Mouse (Mus musculus) lung, adult 2 months (tissue): Measurements from ENCODE around the gene A130010J15Rik. TPM values are rescaled to one million over a fixed set of nuclear protein-coding genes. Genes with fewer than 3 reads are reported as not detected.

Source experiments
- DNase-seq: peaks from one replicate; pipeline ENCODE4 v3.0.0; 2022
- H3K4me1 ChIP-seq: fragments of 200-500 bp; 2 replicates; pipeline ENCODE4 v1.6.1; 2011; ENCODE audit warnings: low read length; ENCODE audit not compliant: control insufficient read depth, insufficient read depth
- H3K4me3 ChIP-seq: fragments of 200-500 bp; replicated peaks from 2 replicates; pipeline ENCODE3; 2011; ENCODE audit warnings: low read depth, mild to moderate bottlenecking, control low read depth, low read length; ENCODE audit errors: extremely low read depth
- CTCF ChIP-seq: fragments of 200-500 bp; IDR thresholded peaks from 2 replicates; pipeline ENCODE4 v1.5.1; 2011; ENCODE audit warnings: mild to moderate bottlenecking, low read length, control low read depth; ENCODE audit not compliant: insufficient read depth
- POLR2A ChIP-seq: fragments of 200-500 bp; IDR thresholded peaks from 2 replicates; pipeline ENCODE4 v1.6.1; 2011; ENCODE audit warnings: low read depth, mild to moderate bottlenecking, control low read depth, low read length, borderline replicate concordance; ENCODE audit errors: extremely low read depth
- WGBS: fragments of 180-500 bp; shearing (Covaris S2); methylation state at CpG from one replicate; pipeline ENCODE4 v1.1.7; 2018; 5-methylcytosine and 5-hydroxymethylcytosine counted together
- polyA plus RNA-seq: library from polyadenylated mRNA; depleted of rRNA; stranded (reverse); fragments of >200 nt; gene quantifications from 2 replicates; pipeline ENCODE4 v1.2.3, GENCODE M21; 2012

The A130010J15Rik gene
- polyA plus RNA-seq, 1 experiment: 2.2 TPM

DNA sequence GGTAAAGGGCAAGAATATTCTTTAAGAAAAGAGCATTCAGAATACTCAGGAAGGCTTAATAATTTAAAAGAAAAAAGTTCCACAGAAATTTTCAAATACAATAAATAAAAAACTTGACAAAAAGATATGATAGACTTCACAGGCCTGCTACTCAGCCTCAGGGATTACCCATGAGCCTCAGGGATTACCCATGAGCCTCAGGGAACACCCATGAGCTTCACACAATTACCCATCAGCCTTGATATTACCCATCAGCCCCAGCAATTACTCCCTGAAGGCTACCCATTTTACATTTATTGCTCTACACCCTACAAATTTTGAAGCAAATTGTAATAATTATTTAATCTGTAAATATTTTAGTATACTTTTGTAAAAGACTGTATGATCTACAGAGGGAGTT lies 35.5 kb upstream of the A130010J15Rik start:
- Histone ChIP-seq H3K4me3 (no peak overlapping the region), H3K4me1 (peaks cover 2% of the 10 kb centered on the region; the same call in 1 of the 2 replicates)
- no peak for DNase-seq
- TF ChIP-seq POLR2A (no peak), CTCF (no peak)

DNA sequence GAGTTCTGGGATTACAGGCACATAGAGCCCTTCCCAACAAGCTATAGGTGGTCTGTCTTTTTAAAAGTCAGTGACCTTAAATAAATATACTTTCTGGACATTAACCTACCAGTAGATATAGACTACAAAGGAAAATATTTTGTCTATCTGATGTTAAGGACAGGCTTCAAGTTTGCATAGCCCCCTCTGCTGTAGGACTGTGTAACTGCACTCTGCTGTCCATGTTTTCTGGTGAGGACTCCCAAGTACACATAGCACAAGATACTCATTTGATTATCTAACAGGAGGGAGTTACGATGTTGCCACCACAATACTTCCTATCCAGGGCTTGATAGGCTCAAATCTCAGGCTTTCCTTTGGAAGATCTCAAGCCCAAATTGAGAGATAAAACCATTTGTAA lies 34.1 kb upstream of the A130010J15Rik start:
- no peak for TF ChIP-seq POLR2A
- TF ChIP-seq CTCF: no peak
- no peak overlapping the region for H3K4me3 ChIP-seq
- DNase-seq: no peak
- WGBS: 91% methylated on average over 1 of the region's 1 CpGs
- 0 out of 2 replicates have a peak, but pooled peaks cover 2% of the 10 kb centered on the region for H3K4me1 ChIP-seq

DNA sequence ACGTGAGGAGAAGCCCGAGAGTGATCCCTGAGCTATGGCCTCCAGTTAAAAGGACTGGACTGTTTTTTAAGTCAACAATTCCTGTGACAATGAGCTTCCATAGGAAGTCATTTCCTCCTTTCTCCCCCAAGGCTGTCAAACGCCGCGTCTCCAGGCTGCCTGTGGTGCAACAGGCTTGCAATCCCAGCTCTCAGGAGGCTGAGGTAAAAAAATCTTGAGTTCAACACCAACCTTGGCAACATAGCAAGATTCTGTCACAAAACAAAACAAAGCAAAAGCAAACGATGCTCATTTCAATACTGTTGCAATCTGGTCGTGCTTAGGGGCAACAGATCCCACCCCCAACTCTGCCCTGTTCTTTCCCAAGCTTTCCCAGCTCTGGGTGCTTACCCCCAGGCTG lies 29.8 kb upstream of the A130010J15Rik start:
- TF ChIP-seq CTCF (no peak), POLR2A (no peak)
- 12% methylated on average over 7 of the region's 7 CpGs for WGBS
- DNase-seq: no peak
- Histone ChIP-seq H3K4me1 (no peaks in the 10 kb centered on the region), H3K4me3 (no peak overlapping the region)

DNA sequence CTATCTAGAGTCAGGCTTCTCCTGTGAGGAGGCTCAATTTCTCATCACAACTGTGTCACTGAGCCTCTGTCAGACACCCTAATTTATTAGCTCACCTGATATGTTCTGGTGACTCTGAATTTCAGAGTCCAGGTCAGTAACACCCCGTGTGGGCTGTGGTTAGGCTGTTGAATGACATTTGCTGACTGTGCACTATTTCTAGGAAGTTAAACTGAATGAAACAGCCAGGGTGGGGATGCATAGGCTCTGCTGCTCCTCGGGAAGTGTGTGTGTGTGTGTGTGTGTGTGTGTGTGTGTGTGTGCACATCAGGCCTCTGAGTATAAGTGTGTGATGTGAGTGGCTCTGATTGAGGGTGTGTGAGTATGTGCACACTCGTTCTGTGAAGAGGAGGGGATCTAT lies 29.2 kb upstream of the A130010J15Rik start:
- no peak for DNase-seq
- 27% methylated on average over 3 of the region's 3 CpGs for WGBS
- no peak overlapping the region for H3K4me3 ChIP-seq
- TF ChIP-seq POLR2A: no peak
- H3K4me1 ChIP-seq: no peaks in the 10 kb centered on the region

DNA sequence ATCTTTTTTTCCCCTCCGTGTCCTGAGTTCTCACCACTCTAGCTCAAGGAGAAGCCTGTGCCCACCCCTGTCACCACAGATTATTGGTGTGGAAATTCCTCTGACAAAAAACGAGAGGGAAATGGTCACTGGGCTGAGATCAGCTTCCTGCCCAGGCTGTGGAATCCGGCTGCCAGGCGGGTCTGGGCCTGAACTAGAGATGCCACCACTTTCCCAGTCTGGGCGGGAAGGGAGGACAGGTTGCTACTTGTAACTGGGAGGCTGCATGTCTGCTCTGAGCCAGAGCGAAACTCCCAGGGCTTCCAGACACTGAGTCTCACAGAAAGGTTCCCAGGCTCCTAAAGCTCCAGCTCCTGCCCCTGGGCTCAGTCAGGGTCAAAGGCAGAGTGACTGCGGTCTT lies 26.7 kb upstream of the A130010J15Rik start:
- no peak for DNase-seq
- 69% methylated on average over 7 of the region's 7 CpGs for WGBS
- TF ChIP-seq POLR2A: no peak
- TF ChIP-seq CTCF: no peak
- Histone ChIP-seq H3K4me1 (no peaks in the 10 kb centered on the region), H3K4me3 (no peak overlapping the region)

DNA sequence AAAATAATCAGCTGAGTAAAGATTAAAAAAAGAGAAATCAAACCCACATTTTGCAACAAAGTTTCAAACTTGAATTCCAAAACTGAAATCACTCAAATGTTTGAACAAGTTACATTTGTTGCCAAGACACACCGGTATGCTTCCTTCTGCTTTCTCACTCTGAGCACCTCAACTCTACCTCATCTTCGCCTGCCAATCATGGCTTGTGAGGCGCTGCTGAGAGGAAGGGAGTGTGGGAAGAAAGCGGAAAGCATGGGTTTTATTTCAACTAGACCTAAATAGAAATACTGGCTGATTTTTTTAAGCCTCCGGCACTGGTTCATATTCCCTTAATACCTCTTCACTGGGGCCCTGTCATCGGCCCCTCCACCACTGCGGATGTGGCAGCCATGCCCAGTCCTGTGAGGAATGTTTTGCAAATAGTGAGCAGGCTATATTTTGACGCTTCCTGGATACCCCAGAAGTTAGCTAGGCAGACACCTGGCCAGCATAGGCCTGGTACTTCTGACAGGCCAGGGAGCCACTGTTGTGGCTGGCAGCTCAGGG lies 25.3 kb upstream of the A130010J15Rik start:
- DNase-seq: no peak
- 76% methylated on average over 8 of the region's 8 CpGs for WGBS
- no peak for TF ChIP-seq POLR2A
- TF ChIP-seq CTCF: no peak
- H3K4me3 ChIP-seq: no peak overlapping the region
- no peaks in the 10 kb centered on the region for H3K4me1 ChIP-seq

DNA sequence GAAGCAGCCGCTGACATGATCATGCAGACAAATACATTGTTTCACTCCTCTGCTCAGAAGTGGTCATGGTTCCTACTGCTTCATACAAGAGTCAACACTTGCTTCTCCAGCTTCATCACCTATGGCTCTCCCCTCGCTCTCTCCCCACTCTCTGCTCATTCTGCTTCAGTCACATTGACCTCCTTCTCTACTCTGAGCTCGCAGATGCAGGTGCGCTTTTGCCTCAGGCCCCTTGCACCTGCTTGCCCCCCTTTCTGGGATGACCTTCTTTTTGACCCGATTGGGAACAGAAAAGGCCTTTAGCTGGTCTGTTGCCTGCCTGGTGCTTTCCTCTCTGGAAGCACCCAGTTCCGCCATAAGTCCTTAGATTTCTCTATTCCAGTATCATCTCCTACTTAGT lies 23.3 kb upstream of the A130010J15Rik start:
- 83% methylated on average over 6 of the region's 6 CpGs for WGBS
- no peak for DNase-seq
- TF ChIP-seq POLR2A: no peak
- no peak for TF ChIP-seq CTCF
- Histone ChIP-seq H3K4me1 (no peaks in the 10 kb centered on the region), H3K4me3 (no peak overlapping the region)

DNA sequence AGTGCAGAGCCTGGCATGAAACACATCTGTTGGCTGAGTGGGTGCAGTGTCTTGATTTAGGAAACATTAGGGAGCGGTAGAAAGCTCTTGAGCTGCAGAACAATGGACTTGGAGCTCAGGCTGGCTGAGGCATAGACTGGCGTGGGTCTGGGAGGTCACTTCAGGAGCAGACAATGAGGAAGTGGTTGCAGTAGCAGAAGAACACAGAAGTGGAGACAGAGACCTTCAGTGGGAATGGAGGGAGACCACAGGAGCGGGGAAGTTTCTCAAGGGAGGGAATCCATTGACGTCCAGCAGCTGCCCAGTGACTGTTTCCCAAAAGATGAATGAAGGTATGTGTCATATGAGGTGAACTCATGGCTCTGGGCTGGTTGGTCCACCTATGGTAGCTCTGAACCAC lies 22.7 kb upstream of the A130010J15Rik start:
- no peak overlapping the region for H3K4me3 ChIP-seq
- 68% methylated on average over 4 of the region's 4 CpGs for WGBS
- no peaks in the 10 kb centered on the region for H3K4me1 ChIP-seq
- no peak for TF ChIP-seq CTCF
- TF ChIP-seq POLR2A: no peak
- DNase-seq: no peak

DNA sequence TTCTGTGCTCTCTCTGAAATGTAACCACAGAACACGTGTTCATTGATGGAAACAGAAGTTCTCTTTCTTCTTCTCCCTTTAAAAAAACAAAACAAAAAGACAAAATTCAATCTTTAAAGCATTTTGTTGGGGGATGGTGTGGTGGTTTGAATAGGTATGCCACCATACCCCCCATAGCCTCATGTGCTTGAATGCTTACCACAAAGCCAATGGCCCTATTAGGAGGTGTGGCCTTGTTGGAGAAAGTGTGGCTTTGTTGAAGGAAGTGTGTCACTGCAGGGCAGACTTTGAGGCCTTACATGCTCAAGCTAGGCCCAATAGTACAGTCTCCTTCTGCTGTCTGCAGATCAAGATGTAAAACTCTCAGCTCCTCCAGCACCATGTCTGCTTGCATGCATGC lies 21.4 kb upstream of the A130010J15Rik start:
- WGBS: 68% methylated on average over 1 of the region's 1 CpGs
- TF ChIP-seq POLR2A: no peak
- no peak for TF ChIP-seq CTCF
- H3K4me1 ChIP-seq: no peaks in the 10 kb centered on the region
- DNase-seq: no peak
- H3K4me3 ChIP-seq: no peak overlapping the region

DNA sequence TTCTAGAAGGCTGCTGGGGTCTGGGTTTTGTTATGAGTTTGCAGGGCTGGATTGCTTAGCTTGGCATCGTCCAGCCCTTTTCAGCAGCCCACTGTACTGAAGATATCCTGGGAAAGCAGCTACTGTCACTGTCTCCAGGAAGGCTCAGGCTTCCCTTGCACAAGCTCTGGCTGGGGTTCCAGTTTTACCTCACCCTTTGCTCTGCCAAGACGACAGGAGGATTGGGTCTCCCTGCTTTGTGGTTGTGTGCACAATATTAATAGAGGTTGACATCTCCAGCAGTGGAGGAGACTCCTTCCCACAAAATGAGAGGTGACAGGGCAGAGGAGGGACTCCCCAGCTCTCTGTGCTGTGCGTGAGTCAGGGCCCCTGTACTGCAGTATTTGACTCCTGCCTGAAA lies 18.6 kb upstream of the A130010J15Rik start:
- no peaks in the 10 kb centered on the region for H3K4me1 ChIP-seq
- no peak for DNase-seq
- TF ChIP-seq CTCF (no peak), POLR2A (no peak)
- no peak overlapping the region for H3K4me3 ChIP-seq
- WGBS: 66% methylated on average over 3 of the region's 3 CpGs
